In genomic region chr7:35742310-35742709, GRCm38 (mm10) we compare ENCODE assay signal across 28 mouse cellular contexts. TPM values are rescaled to one million over a fixed set of nuclear protein-coding genes. Genes with fewer than 3 reads are reported as not detected.
DNase-seq lines count a peak whose midpoint lies in the region; ATAC-seq lines count a peak whose summit lies in the region.
"Had no signal": no experiment of that assay in that cellular context is flagged by ENCODE, and none has a peak within 500 bp of the region (broad histone marks: within the 10 kb centered on the region; RNA-seq: fewer than 3 reads in every experiment).

No protein-coding gene starts in this region.

- H3K9me3 ChIP-seq in intestine, embryonic 16.5 days (ENCODE audit: control insufficient read depth, low read length), result no peaks in the 10 kb centered on the region; the same call in 1 of the 2 replicates
- H3K9me3 ChIP-seq: embryonic facial prominence, embryonic 15.5 days; heart, embryonic 10.5 days; heart, embryonic 13.5 days; intestine, embryonic 15.5 days had no signal

- 69% methylated on average over 5 of the region's 5 CpGs for WGBS in intestine, embryonic 16.5 days

- H3K4me1 ChIP-seq in intestine, embryonic 16.5 days (ENCODE audit: control insufficient read depth, insufficient read depth, low read length), result no peaks in the 10 kb centered on the region
- H3K4me1 ChIP-seq: embryonic facial prominence, embryonic 12.5 days; embryonic facial prominence, embryonic 15.5 days; intestine, embryonic 15.5 days had no signal

- DNase-seq in 416B (ENCODE audit: low read depth), result peak; percentile 47
- DNase-seq in CD4-positive, CD25-positive, alpha-beta regulatory T cell, adult 2 months (ENCODE audit: low read depth, low spot score), result peak; percentile 17
- peak; percentile 45 for DNase-seq in induced T-regulatory cell, adult 2 months (ENCODE audit: low read depth)
- DNase-seq in cerebellum, postnatal 10 days, result no peak
- DNase-seq in urinary bladder, postnatal 4 days (ENCODE audit: low spot score in 2 of 2), result no peak
- DNase-seq: adrenal gland, adult 8-10 months; adrenal gland, postnatal 25 days; B cell, adult 2 months; cerebellum, adult 11-12 months; cerebellum, adult 9-10 months; cerebellum, postnatal 25 days; forebrain, postnatal 0 days; gastrocnemius, postnatal 25 days; heart, adult 2 months; heart, postnatal 14 days; heart, postnatal 4 days; kidney, adult 18-20 months; kidney, adult 9 months had no signal

- H3K9ac ChIP-seq in intestine, embryonic 16.5 days (ENCODE audit: low read depth, low read length), result no peak overlapping the region
- H3K9ac ChIP-seq: embryonic facial prominence, embryonic 12.5 days; embryonic facial prominence, embryonic 15.5 days; forebrain, postnatal 0 days; heart, embryonic 13.5 days; hindbrain, embryonic 14.5 days; intestine, embryonic 15.5 days had no signal

- no peak for ATAC-seq in intestine, embryonic 16.5 days
- ATAC-seq: activated CD4-positive, CD25-positive, alpha-beta regulatory T cell, adult 4 months; forebrain, embryonic 14.5 days; hindbrain, postnatal 0 days; intestine, embryonic 15.5 days had no signal

- H3K27me3 ChIP-seq in intestine, embryonic 16.5 days (replicated peaks; ENCODE audit: control insufficient read depth, insufficient read depth, low read length), result no peaks in the 10 kb centered on the region
- H3K27me3 ChIP-seq: embryonic facial prominence, embryonic 12.5 days; embryonic facial prominence, embryonic 15.5 days; heart, embryonic 13.5 days; intestine, embryonic 15.5 days had no signal

- H3K27ac ChIP-seq in intestine, embryonic 16.5 days (ENCODE audit: low read length), result no peak overlapping the region
- H3K27ac ChIP-seq: embryonic facial prominence, embryonic 12.5 days; embryonic facial prominence, embryonic 15.5 days; heart, adult 2 months; heart, embryonic 10.5 days; heart, embryonic 13.5 days; hindbrain, embryonic 14.5 days; hindbrain, postnatal 0 days; intestine, embryonic 15.5 days had no signal

- no peak overlapping the region for H3K4me2 ChIP-seq in intestine, embryonic 16.5 days (ENCODE audit: low read depth, low read length)
- H3K4me2 ChIP-seq: embryonic facial prominence, embryonic 12.5 days; embryonic facial prominence, embryonic 15.5 days; heart, embryonic 13.5 days; hindbrain, embryonic 14.5 days; intestine, embryonic 15.5 days had no signal

- no peak overlapping the region for H3K4me3 ChIP-seq in intestine, embryonic 16.5 days (ENCODE audit: low read length)
- H3K4me3 ChIP-seq: embryonic facial prominence, embryonic 12.5 days; embryonic facial prominence, embryonic 15.5 days; heart, adult 2 months; heart, embryonic 10.5 days; heart, embryonic 13.5 days; intestine, embryonic 15.5 days had no signal

- H3K36me3 ChIP-seq in intestine, embryonic 16.5 days (ENCODE audit: control insufficient read depth, insufficient read depth, low read length), result no peaks in the 10 kb centered on the region

RNA-seq across cellular contexts. Expression of gene Dpy19l3, which starts 11.9 kb away (rescaled TPM):
- 11.7 and 13.5 TPM in 2 replicates for polyA plus RNA-seq in intestine, embryonic 16.5 days (2015; fragmentation: Nextera tagmentation; extraction: Ambion mirVana)

Comparison
In these comparisons a context has a peak if more than half of its experiments do, and no peak if none do; other contexts are left out.
1. DNase-seq: peak in 416B (single experiment), CD4-positive, CD25-positive, alpha-beta regulatory T cell, adult 2 months (single experiment) and induced T-regulatory cell, adult 2 months (single experiment); none in cerebellum, postnatal 10 days (0 of 2) and urinary bladder, postnatal 4 days (0 of 2).